Mouse (Mus musculus) right cerebral cortex, adult 18-20 months (tissue): ENCODE measurements at regions not wholly inside any gene's neighbourhood (a gene's known extent, or its start where the extent isn't known, plus 50 kb on each side); places are given as distances from the start of the nearest gene placed in this dataset.
"Not testable (repeated sequence)": the region's sequence is repeated elsewhere in the genome, so short reads cannot be mapped to it uniquely, and the experiment has no call there.

ENCODE experiments used
- DNase-seq: peaks from one replicate; pipeline ENCODE4 v3.0.0; 2022; ENCODE audit warnings: mixed read lengths

- peak; percentile 4 for DNase-seq
Observed at GRCm38 (mm10) chr9:36001163-36001562, 92.9 kb downstream of the 9230113P08Rik start.

GRCm38 (mm10) chr9:36006801-36007200, 98.6 kb downstream of the 9230113P08Rik start:
- not testable (repeated sequence) for DNase-seq
